Comparison of ENCODE assay signal across 24 mouse cellular contexts in the genomic region with DNA sequence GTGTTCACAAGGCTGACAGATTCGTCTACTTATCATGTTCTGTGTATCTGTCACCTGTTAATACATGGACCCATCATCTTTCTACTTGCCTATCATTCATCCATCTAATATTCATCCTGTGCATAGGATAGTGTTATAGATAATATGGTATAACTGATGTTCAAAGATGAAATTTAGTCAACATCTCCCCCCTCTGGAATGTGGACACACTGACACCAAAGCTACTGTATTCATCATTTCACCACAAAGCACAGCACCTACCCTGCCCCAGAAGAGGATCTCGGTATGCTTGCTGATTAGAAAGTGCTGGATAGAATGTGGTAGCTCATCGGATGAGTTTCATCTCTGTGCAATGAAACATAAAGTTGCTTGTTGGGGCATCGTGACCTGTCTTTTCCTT.
DNase-seq lines count a peak whose midpoint lies in the region; ATAC-seq and TF ChIP-seq lines count a peak whose summit lies in the region.
"Had no signal": no experiment of that assay in that cellular context is flagged by ENCODE, and none has a peak within 500 bp of the region (broad histone marks: within the 10 kb centered on the region; RNA-seq: fewer than 3 reads in every experiment).

No protein-coding gene starts in this region.

- H3K9me3 ChIP-seq in forebrain, embryonic 14.5 days (replicated peaks; ENCODE audit: control insufficient read depth, low read length) = no peaks in the 10 kb centered on the region
- peaks cover under 1% of the 10 kb centered on the region; the same call in 1 of the 2 replicates for H3K9me3 ChIP-seq in forebrain, embryonic 12.5 days
- no peaks in the 10 kb centered on the region for H3K9me3 ChIP-seq in intestine, postnatal 0 days (ENCODE audit: control insufficient read depth)
- H3K9me3 ChIP-seq: hindbrain, embryonic 12.5 days; lung, embryonic 15.5 days; midbrain, embryonic 12.5 days; neural tube, embryonic 15.5 days had no signal

- H3K36me3 ChIP-seq in forebrain, embryonic 14.5 days (ENCODE audit: control insufficient read depth, insufficient read depth, low read length) = no peaks in the 10 kb centered on the region
- H3K36me3 ChIP-seq in forebrain, embryonic 12.5 days (replicated peaks) = no peaks in the 10 kb centered on the region
- H3K36me3 ChIP-seq in intestine, postnatal 0 days (ENCODE audit: control insufficient read depth, insufficient read depth) = no peaks in the 10 kb centered on the region
- H3K36me3 ChIP-seq: G1E; hindbrain, embryonic 12.5 days; limb, embryonic 13.5 days; lung, embryonic 15.5 days; midbrain, embryonic 12.5 days; neural tube, embryonic 15.5 days had no signal

- H3K9ac ChIP-seq in forebrain, embryonic 14.5 days (ENCODE audit: low read length) = no peak overlapping the region
- no peak overlapping the region for H3K9ac ChIP-seq in forebrain, embryonic 12.5 days
- H3K9ac ChIP-seq in intestine, postnatal 0 days (ENCODE audit: low read depth, low read length) = no peak overlapping the region
- H3K9ac ChIP-seq: hindbrain, embryonic 12.5 days; limb, embryonic 13.5 days; lung, embryonic 15.5 days; midbrain, embryonic 12.5 days; neural tube, embryonic 15.5 days had no signal

- no peak overlapping the region for H3K4me2 ChIP-seq in forebrain, embryonic 14.5 days (ENCODE audit: low read length)
- H3K4me2 ChIP-seq in forebrain, embryonic 12.5 days = no peak overlapping the region
- H3K4me2 ChIP-seq in intestine, postnatal 0 days (replicated peaks; ENCODE audit: low read depth) = no peak overlapping the region
- H3K4me2 ChIP-seq: hindbrain, embryonic 12.5 days; limb, embryonic 13.5 days; liver, embryonic 11.5 days; lung, embryonic 15.5 days; midbrain, embryonic 12.5 days; neural tube, embryonic 15.5 days had no signal

- DNase-seq in forebrain, embryonic 14.5 days (ENCODE audit: low spot score) = peak; percentile 20
- no peak for DNase-seq in layer of hippocampus, adult 2 months (ENCODE audit: low spot score in 2 of 2)
- no peak for DNase-seq in layer of hippocampus, postnatal 36 days
- DNase-seq in ovary, adult 18-20 months (ENCODE audit: low spot score) = peak; percentile 3
- DNase-seq in ovary, postnatal 14 days (ENCODE audit: low spot score) = no peak
- DNase-seq: adrenal gland, postnatal 25 days; cerebellum, adult 2 months; gastrocnemius, postnatal 14 days; heart, postnatal 36 days; kidney, adult 11 months; kidney, postnatal 36 days; right cerebral cortex, adult 18-20 months; spleen, adult 18-20 months; thymus, adult 2 months; thymus, postnatal 36 days had no signal

- WGBS in forebrain, embryonic 14.5 days = 79% methylated on average over 4 of the region's 4 CpGs
- 89% methylated on average over 4 of the region's 4 CpGs for WGBS in forebrain, embryonic 12.5 days
- WGBS in intestine, postnatal 0 days = 82% methylated on average over 4 of the region's 4 CpGs

- no peak overlapping the region for H3K27ac ChIP-seq in forebrain, embryonic 14.5 days (ENCODE audit: low read depth, low read length)
- no peak overlapping the region for H3K27ac ChIP-seq in forebrain, embryonic 12.5 days
- H3K27ac ChIP-seq in layer of hippocampus, adult 2 months = no peak overlapping the region
- no peak overlapping the region for H3K27ac ChIP-seq in intestine, postnatal 0 days (ENCODE audit: low read depth, low read length)
- H3K27ac ChIP-seq: hindbrain, embryonic 12.5 days; limb, embryonic 13.5 days; lung, embryonic 15.5 days; midbrain, embryonic 12.5 days; neural tube, embryonic 15.5 days had no signal

- TF ChIP-seq CTCF in layer of hippocampus, adult 2 months (conservative IDR thresholded peaks at IDR 0.05) = peak; percentile 61
- TF ChIP-seq CTCF in intestine, postnatal 0 days (IDR thresholded peaks at IDR 0.05; ENCODE audit: low read depth) = no peak; the same call in 1 of the 2 replicates

- ATAC-seq in forebrain, embryonic 14.5 days = no peak
- no peak for ATAC-seq in forebrain, embryonic 12.5 days (ENCODE audit: low FRiP score)
- no peak for ATAC-seq in intestine, postnatal 0 days

- H3K4me3 ChIP-seq in forebrain, embryonic 14.5 days (ENCODE audit: low read depth, low read length) = no peak overlapping the region
- H3K4me3 ChIP-seq in forebrain, embryonic 12.5 days (replicated peaks) = no peak overlapping the region
- H3K4me3 ChIP-seq in layer of hippocampus, adult 2 months = no peak overlapping the region
- no peak overlapping the region for H3K4me3 ChIP-seq in intestine, postnatal 0 days (ENCODE audit: low read depth, low read length)
- H3K4me3 ChIP-seq: hindbrain, embryonic 12.5 days; limb, embryonic 13.5 days; lung, embryonic 15.5 days; midbrain, embryonic 12.5 days; neural tube, embryonic 15.5 days had no signal

- no peaks in the 10 kb centered on the region for H3K27me3 ChIP-seq in forebrain, embryonic 14.5 days (replicated peaks; ENCODE audit: control insufficient read depth, insufficient read depth, low read length)
- H3K27me3 ChIP-seq in forebrain, embryonic 12.5 days = no peaks in the 10 kb centered on the region
- H3K27me3 ChIP-seq in intestine, postnatal 0 days (replicated peaks; ENCODE audit: control insufficient read depth, insufficient read depth, low read length) = no peaks in the 10 kb centered on the region
- H3K27me3 ChIP-seq: hindbrain, embryonic 12.5 days; limb, embryonic 13.5 days; lung, embryonic 15.5 days; midbrain, embryonic 12.5 days; neural tube, embryonic 15.5 days had no signal

- H3K4me1 ChIP-seq in forebrain, embryonic 14.5 days (ENCODE audit: control insufficient read depth, insufficient read depth, low read length) = no peaks in the 10 kb centered on the region
- H3K4me1 ChIP-seq in forebrain, embryonic 12.5 days = no peaks in the 10 kb centered on the region
- no peaks in the 10 kb centered on the region for H3K4me1 ChIP-seq in intestine, postnatal 0 days (replicated peaks; ENCODE audit: control insufficient read depth, insufficient read depth, low read length)
- H3K4me1 ChIP-seq: hindbrain, embryonic 12.5 days; limb, embryonic 13.5 days; lung, embryonic 15.5 days; midbrain, embryonic 12.5 days; neural tube, embryonic 15.5 days had no signal

Comparison
In these comparisons a context has a peak if more than half of its experiments do, and no peak if none do; other contexts are left out.
1. DNase-seq: peak in forebrain, embryonic 14.5 days (single experiment) and ovary, adult 18-20 months (single experiment); none in layer of hippocampus, adult 2 months (0 of 2), layer of hippocampus, postnatal 36 days (0 of 2) and ovary, postnatal 14 days (single experiment).